Mouse (Mus musculus): ENCODE data around the gene Phf13. TPM values are rescaled to one million over a fixed set of nuclear protein-coding genes. Genes with fewer than 3 reads are reported as not detected.

The Phf13 gene
- polyA plus RNA-seq (2012; ENCODE audit: low replicate concordance), result 1.9 and 4.4 TPM in 2 replicates

GRCm38 (mm10) chr4:151996173-151996950, at the start of gene Phf13:
Gene Phf13 (minus strand): TSS chr4:151996258.

GRCm38 (mm10) chr4:152038985-152039830, 43.1 kb upstream of the Phf13 start, which contains the start of gene Nol9:
Gene Nol9 (plus strand): TSS chr4:152039321.

GRCm38 (mm10) chr4:152038225-152038984, 42.3 kb upstream of the Phf13 start, which contains the start of gene Tas1r1:
Gene Tas1r1 (minus strand): TSS chr4:152038568.

GRCm38 (mm10) chr4:152027524-152027923, 31.5 kb upstream of the Phf13 start, which contains the start of gene Zbtb48:
Gene Zbtb48 (minus strand): TSS chr4:152027671.

GRCm38 (mm10) chr4:152008622-152009075, 12.6 kb upstream of the Phf13 start, which contains the start of gene Klhl21:
Gene Klhl21 (plus strand): TSS chr4:152008803.

GRCm38 (mm10) chr4:151988342-151989109, 7.5 kb downstream of the Phf13 start, which contains the start of gene Thap3:
Gene Thap3 (minus strand): TSS chr4:151988997.

Other genes with a start within 250 kb of the Phf13 start
- 6.8 and 9.2 TPM in 2 replicates for gene Camta1, start 134.4 kb downstream of the Phf13 start, polyA plus RNA-seq (2012; ENCODE audit: low replicate concordance)
- gene Dnajc11, start 62.6 kb downstream of the Phf13 start, polyA plus RNA-seq (2012; ENCODE audit: low replicate concordance), result 14.0 and 86.7 TPM in 2 replicates
- 11.2 and 18.9 TPM in 2 replicates for gene Thap3, start 7.3 kb downstream of the Phf13 start, polyA plus RNA-seq (2012; ENCODE audit: low replicate concordance)
- gene Klhl21, start 12.5 kb upstream of the Phf13 start, polyA plus RNA-seq (2012; ENCODE audit: low replicate concordance), result 13.8 and 16.0 TPM in 2 replicates
- 5.6 and 9.8 TPM in 2 replicates for gene Zbtb48, start 31.4 kb upstream of the Phf13 start, polyA plus RNA-seq (2012; ENCODE audit: low replicate concordance)
- not detected in 2 replicates for gene Tas1r1, start 42.3 kb upstream of the Phf13 start, polyA plus RNA-seq (2012; ENCODE audit: low replicate concordance)
- gene Nol9, start 43.1 kb upstream of the Phf13 start, polyA plus RNA-seq (2012; ENCODE audit: low replicate concordance), result 67.1 and 129 TPM in 2 replicates
- gene Plekhg5, start 76.2 kb upstream of the Phf13 start, polyA plus RNA-seq (2012; ENCODE audit: low replicate concordance), result 42.2 and 57.4 TPM in 2 replicates
- 2.3 and 5.3 TPM in 2 replicates for gene Tnfrsf25, start 119.7 kb upstream of the Phf13 start, polyA plus RNA-seq (2012; ENCODE audit: low replicate concordance)
- 98.7 and 167 TPM in 2 replicates for gene Espn, start 156.1 kb upstream of the Phf13 start, polyA plus RNA-seq (2012; ENCODE audit: low replicate concordance)
- 0.62 TPM in 1 of 2 replicates, not detected in the other for gene Hes2, start 162.6 kb upstream of the Phf13 start, polyA plus RNA-seq (2012; ENCODE audit: low replicate concordance)
- gene Acot7, start 181.9 kb upstream of the Phf13 start, polyA plus RNA-seq (2012; ENCODE audit: low replicate concordance), result 6.4 and 15.0 TPM in 2 replicates